Mouse (Mus musculus) C2C12 (cell line): Measurements from ENCODE around the gene Itgb3. TPM values are rescaled to one million over a fixed set of nuclear protein-coding genes. Genes with fewer than 3 reads are reported as not detected.

Experiments
- H3K27me3 ChIP-seq: one replicate; pipeline ENCODE4 v1.6.1; 2011; ENCODE audit not compliant: control insufficient read depth, insufficient read depth, insufficient read length
- H3K36me3 ChIP-seq: one replicate; pipeline ENCODE4 v1.6.1; 2011; ENCODE audit not compliant: control insufficient read depth, insufficient read depth
- H3K4me3 ChIP-seq: one replicate; pipeline ENCODE4 v1.5.1; 2011; ENCODE audit warnings: mild to moderate bottlenecking, control low read depth; ENCODE audit not compliant: poor library complexity, insufficient read depth, severe bottlenecking
- H3K79me2 ChIP-seq: one replicate; pipeline ENCODE4 v1.6.1; 2011; ENCODE audit not compliant: control insufficient read depth, insufficient read depth
- H3K79me3 ChIP-seq: one replicate; pipeline ENCODE4 v1.6.1; 2011; ENCODE audit warnings: low read depth, control low read depth
- H3ac ChIP-seq: one replicate; pipeline ENCODE3; 2011; ENCODE audit warnings: low read depth; ENCODE audit not compliant: control insufficient read depth, insufficient read length
- CEBPB ChIP-seq: IDR thresholded peaks from one replicate; pipeline ENCODE4 v1.6.1; 2011; ENCODE audit warnings: low read depth, mild to moderate bottlenecking, control low read depth, moderate library complexity
- CTCF ChIP-seq: IDR thresholded peaks from one replicate; pipeline ENCODE4 v1.5.1; 2011; ENCODE audit not compliant: control insufficient read depth, insufficient read depth, insufficient read length
- FOSL1 ChIP-seq: IDR thresholded peaks from one replicate; pipeline ENCODE4 v1.8.0; 2011; ENCODE audit warnings: mild to moderate bottlenecking, low read length; ENCODE audit not compliant: poor library complexity, insufficient read depth, severe bottlenecking
- MAX ChIP-seq: IDR thresholded peaks from one replicate; pipeline ENCODE4 v1.6.1; 2011; ENCODE audit warnings: mild to moderate bottlenecking, control low read depth
- MYOD1 ChIP-seq: IDR thresholded peaks from one replicate; pipeline ENCODE4 v1.6.1; 2011; ENCODE audit warnings: low read depth; ENCODE audit not compliant: control insufficient read depth, insufficient read length
- MYOG ChIP-seq: IDR thresholded peaks from one replicate; pipeline ENCODE4 v1.6.1; 2011; ENCODE audit not compliant: control insufficient read depth, insufficient read length; ENCODE audit errors: extremely low read depth
- USF1 ChIP-seq: IDR thresholded peaks from one replicate; pipeline ENCODE4 v1.6.1; 2011; ENCODE audit warnings: low read depth, mild to moderate bottlenecking, control low read depth, moderate library complexity
- polyA plus RNA-seq: library from polyadenylated mRNA; unstranded; fragments of >200 nt; fragmentation: generic; extraction: Trizol; gene quantifications from one replicate; pipeline ENCODE4 v1.2.1, GENCODE M21; 2012; ENCODE audit warnings: missing spikeins

Itgb3 gene
- polyA plus RNA-seq, 1 experiment = 15.0 TPM

DNA sequence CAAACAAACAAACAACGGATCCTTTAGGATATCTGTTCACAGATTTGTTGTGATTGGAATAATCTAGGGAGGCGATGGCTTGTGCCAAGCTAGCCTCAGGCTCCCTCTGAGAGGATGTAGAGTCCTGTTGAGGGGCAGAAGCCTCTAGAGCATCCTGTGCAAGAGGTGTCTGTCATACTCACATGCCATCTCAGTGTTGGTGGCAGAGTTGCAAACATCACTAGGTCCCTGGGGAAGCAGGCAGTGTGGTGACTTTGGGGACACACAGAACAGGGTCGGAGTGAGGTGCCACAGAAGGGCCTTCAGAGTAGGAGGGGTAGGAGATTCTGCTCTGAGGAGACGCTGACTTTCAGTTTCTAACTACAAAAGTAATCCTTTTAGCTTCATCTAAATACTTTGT, 1.9 kb downstream of the Itgb3 start:
- H3ac ChIP-seq = no peak overlapping the region
- peaks cover 30% of the 10 kb centered on the region for H3K79me2 ChIP-seq
- no peak overlapping the region for H3K4me3 ChIP-seq
- H3K79me3 ChIP-seq = no peaks in the 10 kb centered on the region
- H3K27me3 ChIP-seq = no peaks in the 10 kb centered on the region
- TF ChIP-seq MAX = no peak
- H3K36me3 ChIP-seq = no peaks in the 10 kb centered on the region

DNA sequence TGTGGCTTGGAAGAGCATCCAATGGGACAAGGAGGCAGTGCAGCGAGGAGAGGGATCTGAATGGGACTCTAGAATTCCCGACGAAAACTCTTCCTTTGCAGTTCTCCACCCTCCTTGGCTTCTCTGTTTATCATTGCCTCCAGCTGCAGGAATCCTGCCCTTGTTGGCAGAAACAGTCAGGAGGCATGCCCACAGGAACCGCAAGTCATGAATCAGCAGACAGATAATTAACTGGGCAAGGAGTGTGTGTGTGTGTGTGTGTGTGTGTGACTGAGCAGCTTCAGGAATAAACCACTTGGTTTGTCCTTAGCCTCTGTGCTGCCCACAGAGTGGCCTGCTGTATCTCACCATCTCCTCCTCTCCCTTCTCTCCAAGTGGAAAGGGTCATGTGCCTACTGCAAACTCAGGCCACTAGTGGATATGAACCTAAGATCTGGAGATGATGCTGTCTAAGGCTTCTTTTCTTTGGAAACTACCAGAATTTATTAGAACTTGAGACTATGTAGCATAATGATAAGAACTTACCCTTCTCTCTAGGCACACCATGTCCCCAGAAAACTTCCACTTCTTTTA, 3.9 kb downstream of the Itgb3 start:
- no peaks in the 10 kb centered on the region for H3K27me3 ChIP-seq
- no peak overlapping the region for H3K4me3 ChIP-seq
- H3K79me3 ChIP-seq = no peaks in the 10 kb centered on the region
- H3K36me3 ChIP-seq = no peaks in the 10 kb centered on the region
- peaks cover 30% of the 10 kb centered on the region for H3K79me2 ChIP-seq
- H3ac ChIP-seq = no peak overlapping the region
- TF ChIP-seq FOSL1 (peak; percentile 93), MAX (peak; percentile 96), MYOG (no peak), USF1 (peak; percentile 84), CTCF (no peak), CEBPB (no peak), MYOD1 (peak; percentile 87)

DNA sequence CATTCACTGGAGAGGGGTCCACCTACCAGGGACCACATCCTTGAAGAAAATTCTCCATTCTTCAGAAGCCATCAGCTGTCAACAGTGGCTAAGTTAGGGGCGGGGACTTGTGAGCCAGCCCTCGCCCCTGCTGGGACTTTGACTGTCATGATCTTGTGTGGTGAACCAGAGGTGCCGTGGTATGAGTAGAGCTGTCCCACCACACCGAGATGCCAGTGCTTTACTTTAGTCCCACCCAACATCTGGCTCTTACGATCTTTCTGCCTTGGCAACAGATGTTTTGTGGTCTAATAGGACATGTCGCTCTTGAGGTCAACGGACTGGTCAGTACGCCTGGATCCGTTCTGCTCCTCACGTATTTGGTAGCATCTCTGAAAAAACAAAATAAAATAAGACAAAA, 5.8 kb downstream of the Itgb3 start:
- TF ChIP-seq MYOG (no peak), MYOD1 (peak; percentile 92), CEBPB (no peak), CTCF (no peak), FOSL1 (no peak), MAX (peak; percentile 58), USF1 (no peak)
- no peaks in the 10 kb centered on the region for H3K27me3 ChIP-seq
- H3K4me3 ChIP-seq = no peak overlapping the region
- peaks cover 26% of the 10 kb centered on the region for H3K79me2 ChIP-seq
- no peaks in the 10 kb centered on the region for H3K79me3 ChIP-seq
- no peaks in the 10 kb centered on the region for H3K36me3 ChIP-seq
- no peak overlapping the region for H3ac ChIP-seq

DNA sequence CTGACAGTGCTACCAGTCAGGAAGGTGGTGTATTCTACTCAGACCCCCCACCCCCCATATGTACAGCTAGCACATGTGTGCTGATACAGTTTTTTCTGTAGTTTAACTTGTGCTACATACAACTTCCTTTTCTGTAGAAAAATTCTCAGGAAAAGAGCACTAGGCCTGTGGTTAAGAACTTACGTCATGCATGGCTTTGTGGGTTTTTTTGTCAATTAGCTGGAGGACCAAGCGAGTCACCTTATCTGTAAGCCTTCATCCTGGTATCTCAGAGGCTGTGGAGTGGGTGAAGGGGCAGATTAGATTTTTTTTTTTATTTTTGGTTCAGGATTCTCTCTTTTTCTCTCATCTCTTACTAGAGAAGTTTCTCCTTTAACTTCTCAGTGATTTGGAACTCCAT, 6.3 kb downstream of the Itgb3 start:
- H3K79me3 ChIP-seq = no peaks in the 10 kb centered on the region
- H3K79me2 ChIP-seq = peaks cover 21% of the 10 kb centered on the region
- H3ac ChIP-seq = peak overlapping the region; percentile 37
- no peaks in the 10 kb centered on the region for H3K36me3 ChIP-seq
- no peak overlapping the region for H3K4me3 ChIP-seq
- no peaks in the 10 kb centered on the region for H3K27me3 ChIP-seq
- peak; percentile 29 for TF ChIP-seq CEBPB
- TF ChIP-seq MAX = no peak

DNA sequence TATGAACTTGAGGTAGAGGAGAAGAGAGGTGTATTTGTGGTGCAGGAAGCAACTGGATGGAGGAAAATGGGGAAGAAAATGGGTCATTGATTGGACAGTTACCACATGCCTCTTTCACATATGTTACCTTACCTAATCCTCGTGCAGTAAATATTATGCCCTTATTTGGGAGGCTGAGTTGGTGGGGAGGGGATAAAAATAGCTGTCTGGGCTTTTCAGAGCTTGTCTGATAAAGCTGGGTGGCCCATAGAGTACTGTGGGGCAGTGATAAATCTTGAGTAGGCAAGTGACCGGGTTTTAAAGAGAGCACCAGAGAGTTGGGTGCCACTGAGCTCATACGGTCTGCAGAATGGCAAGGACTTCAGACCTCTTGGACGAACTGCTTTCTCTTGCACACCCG, 8.4 kb downstream of the Itgb3 start:
- Histone ChIP-seq H3ac (no peak overlapping the region), H3K79me3 (peaks cover 5% of the 10 kb centered on the region), H3K27me3 (no peaks in the 10 kb centered on the region), H3K36me3 (no peaks in the 10 kb centered on the region), H3K4me3 (no peak overlapping the region), H3K79me2 (peaks cover 19% of the 10 kb centered on the region)
- TF ChIP-seq MAX (no peak), USF1 (no peak), FOSL1 (no peak), CTCF (no peak), MYOD1 (no peak), CEBPB (no peak), MYOG (no peak)

DNA sequence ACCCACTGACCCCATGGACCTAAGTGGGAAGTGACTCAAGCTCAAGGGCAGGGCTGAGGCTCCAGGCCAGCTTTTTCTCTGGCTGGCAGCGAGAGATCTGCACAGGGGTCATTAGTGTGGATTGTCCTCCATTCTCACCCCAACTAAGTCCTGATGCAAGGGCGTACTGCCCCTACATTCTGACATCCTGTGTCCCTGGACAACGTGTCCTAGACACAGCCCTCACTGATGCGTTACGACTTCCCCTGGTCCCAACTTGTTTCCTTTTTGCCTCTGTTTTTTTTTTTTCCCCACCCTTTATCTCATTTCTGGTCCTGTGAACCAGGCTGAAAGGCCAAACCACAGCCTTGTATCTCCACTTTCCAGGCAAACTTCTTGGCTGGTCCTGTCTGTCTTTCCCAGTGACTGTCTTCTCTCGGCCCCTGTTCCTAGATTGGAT, 10.9 kb downstream of the Itgb3 start:
- Histone ChIP-seq H3K79me2 (peaks cover 16% of the 10 kb centered on the region), H3K4me3 (no peak overlapping the region), H3K27me3 (no peaks in the 10 kb centered on the region), H3ac (no peak overlapping the region), H3K79me3 (peaks cover 5% of the 10 kb centered on the region), H3K36me3 (no peaks in the 10 kb centered on the region)
- TF ChIP-seq MYOG (no peak), MAX (no peak), USF1 (no peak), MYOD1 (no peak), FOSL1 (no peak), CTCF (no peak), CEBPB (no peak)
